Mouse (Mus musculus) testis, adult 2 months (tissue): ENCODE results near the gene Rtn4rl1.

Experiments used
- CTCF ChIP-seq: fragments of 200-500 bp; IDR thresholded peaks from 2 replicates; pipeline ENCODE4 v1.5.1; 2012; ENCODE audit warnings: low read depth, mild to moderate bottlenecking, inconsistent platforms, low read length, moderate library complexity; ENCODE audit not compliant: control insufficient read depth, insufficient read depth, insufficient replicate concordance
- POLR2A ChIP-seq: fragments of 200-500 bp; IDR thresholded peaks from 2 replicates; pipeline ENCODE4 v1.6.1; 2012; ENCODE audit warnings: low read depth, mild to moderate bottlenecking, inconsistent platforms, low read length, moderate library complexity; ENCODE audit not compliant: control insufficient read depth

- no peak for TF ChIP-seq POLR2A
- TF ChIP-seq CTCF: no peak
Observed at GRCm38 (mm10) chr11:75227632-75228031, 34.0 kb downstream of the Rtn4rl1 start.
